Mouse (Mus musculus) embryonic facial prominence, embryonic 11.5 days (tissue): ENCODE measurements around the gene Pex3. TPM values are rescaled to one million over a fixed set of nuclear protein-coding genes. Genes with fewer than 3 reads are reported as not detected.

Experiments used
- ATAC-seq: fragments of 200-750 bp; cut with Nextera tagmentation; replicated peaks from 2 replicates; pipeline ENCODE4 v1.8.0; 2017; ENCODE audit warnings: low read depth; ENCODE audit not compliant: insufficient number of reproducible peaks, low FRiP score, low TSS enrichment
- DNase-seq: peaks from one replicate; pipeline ENCODE4 v3.0.0-alpha.2; 2015; ENCODE audit warnings: low spot score
- H3K27ac ChIP-seq: fragments of 300-500 bp; sonication (generic); replicated peaks from 2 replicates; pipeline ENCODE4 v1.5.1; 2014; ENCODE audit warnings: mild to moderate bottlenecking, low read depth, low read length, control low read depth
- H3K27me3 ChIP-seq: fragments of 300-500 bp; sonication (generic); 2 replicates; pipeline ENCODE4 v1.6.1; 2014; ENCODE audit warnings: mild to moderate bottlenecking, low read length, moderate library complexity, mixed read lengths; ENCODE audit not compliant: control insufficient read depth, insufficient read depth
- H3K36me3 ChIP-seq: fragments of 300-500 bp; sonication (generic); replicated peaks from 2 replicates; pipeline ENCODE4 v1.6.1; 2014; ENCODE audit warnings: low read depth, mild to moderate bottlenecking, low read length, moderate library complexity, mixed read lengths; ENCODE audit not compliant: control insufficient read depth, insufficient read depth
- H3K4me1 ChIP-seq: fragments of 300-500 bp; sonication (generic); 2 replicates; pipeline ENCODE4 v1.6.1; 2014; ENCODE audit warnings: low read length, mixed read lengths; ENCODE audit not compliant: control insufficient read depth, insufficient read depth
- H3K4me2 ChIP-seq: fragments of 300-500 bp; sonication (generic); 2 replicates; pipeline ENCODE4 v1.6.1; 2014; ENCODE audit warnings: low read depth, mild to moderate bottlenecking, control low read depth, low read length, moderate library complexity
- H3K4me3 ChIP-seq: fragments of 300-500 bp; sonication (generic); 2 replicates; pipeline ENCODE4 v1.5.1; 2014; ENCODE audit warnings: low read depth, low read length, control low read depth
- H3K9ac ChIP-seq: fragments of 300-500 bp; sonication (generic); replicated peaks from 2 replicates; pipeline ENCODE4 v1.6.1; 2014; ENCODE audit warnings: mild to moderate bottlenecking, control low read depth, low read length
- H3K9me3 ChIP-seq: fragments of 300-500 bp; sonication (generic); replicated peaks from 2 replicates; pipeline ENCODE4 v1.6.1; 2016; ENCODE audit warnings: mild to moderate bottlenecking, low read length, inconsistent platforms, mixed read lengths; ENCODE audit not compliant: control insufficient read depth
- WGBS: fragments of 180-500 bp; shearing (Covaris S2); extraction: QIAGEN DNeasy Blood & Tissue Kit; methylation state at CpG from one replicate; pipeline ENCODE4 v1.1.7; 2014; 5-methylcytosine and 5-hydroxymethylcytosine counted together
- polyA plus RNA-seq: library from polyadenylated mRNA; unstranded; fragments of >200 nt; fragmentation: Nextera tagmentation; extraction: Ambion mirVana; gene quantifications from 2 replicates; pipeline ENCODE4 v1.2.1, GENCODE M21; 2014

Pex3 gene
- polyA plus RNA-seq, 1 experiment from 2014 or later = 28.4 TPM

DNA sequence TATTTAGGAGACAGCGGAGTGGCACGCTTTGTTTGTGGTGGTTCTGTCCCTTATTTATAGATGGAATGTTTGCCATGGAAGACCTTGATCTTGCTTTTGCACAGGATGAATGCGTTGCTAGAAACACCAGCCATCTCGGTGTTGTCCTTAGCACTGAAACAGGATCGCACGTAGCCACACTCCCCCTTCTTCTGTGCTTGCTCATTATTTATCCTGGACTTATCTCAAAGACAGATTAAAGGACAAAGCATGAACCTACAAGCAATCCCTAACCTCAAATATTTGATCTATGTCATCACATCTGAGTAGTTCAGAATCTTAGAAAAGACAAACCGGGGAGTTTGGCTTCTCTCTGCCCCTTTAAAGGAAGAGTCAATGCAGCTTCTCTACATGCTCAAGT is 24.2 kb upstream of the Pex3 start:
- H3K9ac ChIP-seq = no peak overlapping the region
- no peak overlapping the region for H3K4me2 ChIP-seq
- H3K4me1 ChIP-seq = no peaks in the 10 kb centered on the region
- ATAC-seq (no peak), DNase-seq (no peak)
- no peaks in the 10 kb centered on the region for H3K36me3 ChIP-seq
- H3K27me3 ChIP-seq = no peaks in the 10 kb centered on the region
- no peak overlapping the region for H3K27ac ChIP-seq
- 79% methylated on average over 7 of the region's 7 CpGs for WGBS
- no peak overlapping the region for H3K4me3 ChIP-seq
- no peaks in the 10 kb centered on the region for H3K9me3 ChIP-seq

DNA sequence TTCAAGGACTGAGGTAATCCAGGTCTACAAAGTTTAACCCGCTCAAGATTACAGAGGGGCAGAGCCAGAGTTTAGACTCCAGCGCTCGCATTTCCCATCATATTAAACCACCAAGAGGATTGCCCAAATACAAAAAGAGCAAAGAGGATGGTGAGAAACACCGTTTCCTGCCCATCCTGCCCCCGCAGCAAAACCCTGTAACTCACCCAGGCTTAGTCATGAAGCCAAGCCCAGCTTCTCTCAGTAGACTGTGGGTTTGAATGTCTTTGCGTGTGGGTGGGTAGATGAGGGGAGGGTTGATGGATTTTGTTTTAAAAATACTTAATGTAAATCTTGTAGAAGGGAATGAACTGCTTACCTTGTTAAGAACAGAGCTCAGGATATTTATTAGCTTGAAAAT is 19.5 kb upstream of the Pex3 start:
- Histone ChIP-seq H3K9me3 (no peaks in the 10 kb centered on the region), H3K9ac (no peak overlapping the region), H3K4me3 (no peak overlapping the region), H3K4me2 (no peak overlapping the region), H3K36me3 (no peaks in the 10 kb centered on the region), H3K27ac (no peak overlapping the region), H3K4me1 (no peaks in the 10 kb centered on the region), H3K27me3 (no peaks in the 10 kb centered on the region)
- ATAC-seq (no peak), DNase-seq (no peak)
- 86% methylated on average over 6 of the region's 6 CpGs for WGBS

DNA sequence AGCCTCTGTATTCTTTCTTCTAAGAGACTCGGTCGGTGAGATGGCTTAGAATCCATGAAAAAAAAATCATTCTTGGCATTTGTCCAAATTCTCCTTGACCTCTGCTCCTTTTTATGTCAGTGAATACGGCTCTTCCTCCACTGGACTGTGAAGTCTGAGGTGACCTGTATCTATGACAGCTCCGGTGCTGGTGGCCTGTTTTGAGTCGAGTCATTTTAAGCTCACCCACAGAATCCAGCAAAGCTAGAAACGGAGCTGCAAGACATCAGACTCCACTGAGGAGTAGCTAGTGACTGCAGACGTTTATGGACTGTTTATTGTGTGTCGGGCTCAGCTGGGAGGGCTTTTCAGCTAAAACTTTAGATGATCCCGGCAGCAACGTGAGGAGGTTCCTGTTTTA is 19.1 kb upstream of the Pex3 start:
- WGBS = 64% methylated on average over 10 of the region's 10 CpGs
- DNase-seq = no peak

DNA sequence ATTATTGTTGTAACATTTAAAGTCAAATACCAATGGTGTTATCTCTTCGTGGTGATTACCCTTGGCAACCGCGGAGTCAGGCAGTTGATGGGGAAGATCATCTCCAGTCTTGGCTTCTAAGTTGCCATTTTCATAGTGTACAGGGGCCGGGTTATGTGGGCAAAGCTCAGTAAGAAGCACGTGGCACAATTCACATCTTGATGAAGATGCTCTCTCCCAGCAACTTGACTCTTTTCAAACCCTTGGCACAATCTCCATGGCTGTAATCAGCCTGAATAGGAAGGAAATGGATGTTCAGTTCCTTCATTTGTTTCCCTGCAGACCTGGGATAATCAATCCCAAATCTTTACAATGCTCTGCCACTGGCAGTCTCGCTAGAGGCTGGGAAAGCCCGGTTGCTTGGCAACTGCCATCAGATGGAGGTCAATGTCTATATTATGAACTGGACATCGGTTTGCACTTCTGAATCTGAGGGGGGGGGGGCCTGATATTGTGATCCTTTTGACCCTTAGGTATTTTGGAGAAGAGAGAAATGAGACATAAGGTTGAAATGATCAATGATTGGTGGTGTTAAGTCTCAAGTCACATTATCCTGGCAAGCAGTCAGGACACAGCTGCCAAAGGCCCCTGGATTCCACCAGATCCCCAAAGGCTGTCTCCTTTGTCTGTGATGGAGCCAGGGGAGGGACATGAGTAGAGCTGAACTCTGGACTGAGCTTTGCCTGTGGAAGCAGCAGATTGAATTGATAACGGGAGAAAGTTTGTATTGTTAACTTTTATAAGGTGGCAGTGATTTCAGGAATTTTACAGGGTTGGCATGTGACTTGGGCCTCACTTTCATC is 18.0 kb upstream of the Pex3 start:
- Histone ChIP-seq H3K27me3 (no peaks in the 10 kb centered on the region), H3K27ac (no peak overlapping the region), H3K36me3 (no peaks in the 10 kb centered on the region), H3K9ac (no peak overlapping the region), H3K4me1 (no peaks in the 10 kb centered on the region), H3K4me2 (no peak overlapping the region), H3K9me3 (no peaks in the 10 kb centered on the region), H3K4me3 (no peak overlapping the region)
- WGBS = 74% methylated on average over 9 of the region's 9 CpGs
- DNase-seq (no peak), ATAC-seq (no peak)

More for the DNA sequence above, 19.1 kb upstream of the Pex3 start:
- H3K9ac ChIP-seq = no peak overlapping the region
- no peak for ATAC-seq
- no peak overlapping the region for H3K4me3 ChIP-seq
- H3K27me3 ChIP-seq = no peaks in the 10 kb centered on the region
- H3K36me3 ChIP-seq = no peaks in the 10 kb centered on the region
- H3K27ac ChIP-seq = no peak overlapping the region
- no peaks in the 10 kb centered on the region for H3K9me3 ChIP-seq
- H3K4me2 ChIP-seq = no peak overlapping the region
- no peaks in the 10 kb centered on the region for H3K4me1 ChIP-seq

DNA sequence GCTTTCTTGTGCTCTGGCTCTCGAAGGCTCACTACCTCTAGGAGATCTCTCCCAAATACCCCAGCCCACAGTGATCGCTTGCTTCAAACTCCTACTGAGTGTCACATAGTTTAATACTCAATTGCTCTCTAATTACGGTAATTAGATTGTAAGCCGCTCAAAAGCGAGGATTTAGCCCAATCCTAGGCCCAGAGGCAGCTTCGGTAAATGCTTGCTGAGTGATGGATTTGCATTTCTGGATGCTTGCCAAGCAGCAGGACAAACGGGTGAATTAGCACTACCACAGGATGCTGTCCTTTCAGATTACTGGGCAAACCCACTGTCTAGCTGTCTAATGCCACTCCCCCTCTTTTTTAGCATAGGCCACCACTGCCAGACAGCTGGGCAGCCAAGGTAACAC is 16.9 kb upstream of the Pex3 start:
- H3K9me3 ChIP-seq = no peaks in the 10 kb centered on the region
- 44% methylated on average over 7 of the region's 7 CpGs for WGBS
- H3K4me2 ChIP-seq = no peak overlapping the region
- peak; percentile 66; the same call in 1 of the 2 replicates for ATAC-seq
- DNase-seq = peak; percentile 17
- H3K9ac ChIP-seq = no peak overlapping the region
- H3K27ac ChIP-seq = no peak overlapping the region
- H3K4me3 ChIP-seq = no peak overlapping the region
- no peaks in the 10 kb centered on the region for H3K36me3 ChIP-seq
- H3K4me1 ChIP-seq = no peaks in the 10 kb centered on the region
- H3K27me3 ChIP-seq = no peaks in the 10 kb centered on the region

DNA sequence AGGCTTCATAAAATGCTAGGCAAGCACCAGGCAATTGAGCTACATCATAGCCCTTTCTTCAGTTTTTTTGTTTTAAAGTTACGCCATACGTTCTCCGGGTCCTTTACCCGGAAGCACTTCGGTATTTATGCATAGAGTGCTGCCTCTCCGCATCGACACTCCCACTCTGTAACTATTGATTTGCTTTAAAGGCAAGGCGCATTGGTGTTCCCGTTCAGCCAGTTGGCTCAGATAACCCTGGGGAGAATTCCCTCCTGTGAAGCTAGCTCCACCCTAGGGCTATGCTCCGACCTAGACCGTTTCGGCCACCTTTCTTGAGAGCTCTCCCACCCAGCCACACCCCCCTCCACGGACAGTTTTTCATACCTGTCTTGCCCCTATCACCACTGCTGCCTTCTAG is 13.5 kb upstream of the Pex3 start:
- ATAC-seq = no peak
- H3K9ac ChIP-seq = no peak overlapping the region
- no peak overlapping the region for H3K4me3 ChIP-seq
- H3K27me3 ChIP-seq = no peaks in the 10 kb centered on the region
- H3K36me3 ChIP-seq = no peaks in the 10 kb centered on the region; the same call in 1 of the 2 replicates
- H3K4me1 ChIP-seq = no peaks in the 10 kb centered on the region
- no peak overlapping the region for H3K27ac ChIP-seq
- H3K4me2 ChIP-seq = no peak overlapping the region
- WGBS = 63% methylated on average over 13 of the region's 13 CpGs
- no peaks in the 10 kb centered on the region for H3K9me3 ChIP-seq
- DNase-seq = no peak

DNA sequence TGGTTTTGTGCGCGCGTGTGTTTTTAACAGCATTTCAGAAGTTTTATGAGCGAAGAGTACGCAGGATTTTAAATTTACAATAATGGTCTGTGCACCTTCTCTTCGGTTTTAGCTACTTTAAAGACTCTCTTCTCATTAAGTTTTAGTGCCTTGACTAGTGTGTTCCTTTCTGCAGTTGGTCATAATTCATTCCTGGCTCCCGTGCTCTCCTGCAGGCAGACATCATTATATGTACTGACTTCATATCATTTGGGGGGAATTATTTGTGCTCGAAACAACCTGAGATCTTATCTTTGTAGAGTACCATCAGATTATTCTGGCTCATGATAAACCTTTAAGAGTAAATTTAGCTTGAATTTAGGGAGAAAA is 12.1 kb upstream of the Pex3 start:
- Histone ChIP-seq H3K9me3 (no peaks in the 10 kb centered on the region), H3K36me3 (no peaks in the 10 kb centered on the region; the same call in 1 of the 2 replicates), H3K27me3 (no peaks in the 10 kb centered on the region), H3K4me3 (no peak overlapping the region), H3K4me1 (no peaks in the 10 kb centered on the region), H3K27ac (no peak overlapping the region), H3K9ac (no peak overlapping the region), H3K4me2 (no peak overlapping the region)
- ATAC-seq (no peak), DNase-seq (no peak)
- WGBS = 40% methylated on average over 8 of the region's 8 CpGs

DNA sequence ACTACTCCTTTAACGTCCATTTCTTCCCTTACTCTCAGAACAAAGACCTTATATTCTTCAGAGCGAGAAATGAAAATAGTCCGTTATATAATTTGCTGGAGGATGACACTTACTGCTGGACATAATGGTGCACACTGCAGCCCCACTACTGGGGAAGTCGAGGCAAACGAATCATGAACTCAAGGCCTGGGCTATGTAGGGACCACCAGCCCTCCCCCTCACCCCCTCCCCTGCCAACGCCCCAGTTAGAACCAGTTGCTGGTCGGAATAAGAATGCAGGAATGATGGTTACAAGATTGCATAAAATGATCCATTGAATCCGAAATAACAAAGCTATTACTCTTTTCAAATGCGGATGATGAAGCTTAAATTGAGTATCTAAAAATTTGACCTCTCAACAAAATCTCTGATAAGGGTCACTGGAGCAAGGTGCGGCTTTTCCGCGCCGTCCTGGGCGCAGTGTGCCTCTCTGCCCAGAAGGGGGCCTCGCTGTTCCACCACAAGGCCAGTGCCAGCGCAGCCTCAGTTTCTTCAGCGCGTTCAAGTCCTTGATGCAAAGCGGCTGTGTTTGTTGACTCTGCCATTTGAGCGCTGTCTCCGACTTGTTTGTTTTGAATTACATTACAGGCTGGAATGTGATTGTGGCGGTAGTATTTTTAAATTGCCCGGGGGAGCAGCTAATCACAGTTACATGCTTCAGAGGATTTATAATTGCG is 11.6 kb upstream of the Pex3 start:
- 0 out of 2 replicates have a peak, but pooled peaks have one; percentile 68 for ATAC-seq
- H3K9me3 ChIP-seq = no peaks in the 10 kb centered on the region
- H3K36me3 ChIP-seq = no peaks in the 10 kb centered on the region; the same call in 1 of the 2 replicates
- peak; percentile 87 for DNase-seq
- H3K27ac ChIP-seq = no peak overlapping the region
- H3K4me3 ChIP-seq = no peak overlapping the region
- no peaks in the 10 kb centered on the region for H3K27me3 ChIP-seq
- no peak overlapping the region for H3K9ac ChIP-seq
- H3K4me1 ChIP-seq = no peaks in the 10 kb centered on the region
- 25% methylated on average over 24 of the region's 24 CpGs for WGBS
- H3K4me2 ChIP-seq = no peak overlapping the region
